Mouse (Mus musculus): Measurements from ENCODE around the gene Rimbp2.

Rimbp2 gene

GRCm38 (mm10) chr5:128845033-128845432 is 108.3 kb downstream of the Rimbp2 start:
- no peak for DNase-seq (ENCODE audit: low spot score in 2 of 2)

GRCm38 (mm10) chr5:128843982-128844381 is 109.3 kb downstream of the Rimbp2 start:
- DNase-seq (ENCODE audit: low spot score in 2 of 2): no peak

- DNase-seq (ENCODE audit: low spot score in 2 of 2): no peak
Measured at GRCm38 (mm10) chr5:128841541-128841940, 111.7 kb downstream of the Rimbp2 start.

- no peak for DNase-seq (ENCODE audit: low spot score in 2 of 2)
Measured at GRCm38 (mm10) chr5:128837045-128837444, 116.2 kb downstream of the Rimbp2 start.

GRCm38 (mm10) chr5:128834126-128834525 is 119.2 kb downstream of the Rimbp2 start:
- DNase-seq (ENCODE audit: low spot score in 2 of 2): no peak

GRCm38 (mm10) chr5:128822843-128823242 is 130.4 kb downstream of the Rimbp2 start:
- no peak for DNase-seq (ENCODE audit: low spot score in 2 of 2)

GRCm38 (mm10) chr5:128819638-128820285 is 133.5 kb downstream of the Rimbp2 start:
- DNase-seq (ENCODE audit: low spot score in 2 of 2): no peak

- DNase-seq (ENCODE audit: low spot score in 2 of 2): no peak
Measured at GRCm38 (mm10) chr5:128815629-128816028, 137.7 kb downstream of the Rimbp2 start.

- DNase-seq (ENCODE audit: low spot score in 2 of 2): no peak
Measured at GRCm38 (mm10) chr5:128815078-128815477, 138.2 kb downstream of the Rimbp2 start.

GRCm38 (mm10) chr5:128813121-128813520 is 140.2 kb downstream of the Rimbp2 start:
- no peak for DNase-seq (ENCODE audit: low spot score in 2 of 2)

GRCm38 (mm10) chr5:128811431-128811830 is 141.9 kb downstream of the Rimbp2 start:
- DNase-seq (ENCODE audit: low spot score in 2 of 2): no peak

GRCm38 (mm10) chr5:128810006-128810405 is 143.3 kb downstream of the Rimbp2 start:
- DNase-seq (ENCODE audit: low spot score in 2 of 2): no peak

- peak in 1 of 2 experiments; percentile 6 for DNase-seq (ENCODE audit: low spot score in 2 of 2)
Measured at GRCm38 (mm10) chr5:128809406-128809805, 143.9 kb downstream of the Rimbp2 start.

- no peak for DNase-seq (ENCODE audit: low spot score in 2 of 2)
Measured at GRCm38 (mm10) chr5:128808547-128809182, 144.6 kb downstream of the Rimbp2 start.

GRCm38 (mm10) chr5:128807408-128807807 is 145.9 kb downstream of the Rimbp2 start:
- no peak for DNase-seq (ENCODE audit: low spot score in 2 of 2)

- no peak for DNase-seq (ENCODE audit: low spot score in 2 of 2)
Measured at GRCm38 (mm10) chr5:128806296-128806998, 146.8 kb downstream of the Rimbp2 start.

- no peak for DNase-seq (ENCODE audit: low spot score in 2 of 2)
Measured at GRCm38 (mm10) chr5:128805092-128805491, 148.2 kb downstream of the Rimbp2 start.

- no peak for DNase-seq (ENCODE audit: low spot score in 2 of 2)
Measured at GRCm38 (mm10) chr5:128800592-128800991, 152.7 kb downstream of the Rimbp2 start.

- no peak for DNase-seq (ENCODE audit: low spot score in 2 of 2)
Measured at GRCm38 (mm10) chr5:128781621-128782020, 171.7 kb downstream of the Rimbp2 start.

- DNase-seq (ENCODE audit: low spot score in 2 of 2): no peak
Measured at GRCm38 (mm10) chr5:128776386-128776785, 176.9 kb downstream of the Rimbp2 start.

GRCm38 (mm10) chr5:128769026-128769631 is 184.2 kb downstream of the Rimbp2 start:
- DNase-seq (ENCODE audit: low spot score in 2 of 2): no peak

- DNase-seq (ENCODE audit: low spot score in 2 of 2): no peak
Measured at GRCm38 (mm10) chr5:128761118-128761517, 192.2 kb downstream of the Rimbp2 start.
